Mouse (Mus musculus): ENCODE measurements around the gene Hoxd10.

Gene Hoxd10

DNA sequence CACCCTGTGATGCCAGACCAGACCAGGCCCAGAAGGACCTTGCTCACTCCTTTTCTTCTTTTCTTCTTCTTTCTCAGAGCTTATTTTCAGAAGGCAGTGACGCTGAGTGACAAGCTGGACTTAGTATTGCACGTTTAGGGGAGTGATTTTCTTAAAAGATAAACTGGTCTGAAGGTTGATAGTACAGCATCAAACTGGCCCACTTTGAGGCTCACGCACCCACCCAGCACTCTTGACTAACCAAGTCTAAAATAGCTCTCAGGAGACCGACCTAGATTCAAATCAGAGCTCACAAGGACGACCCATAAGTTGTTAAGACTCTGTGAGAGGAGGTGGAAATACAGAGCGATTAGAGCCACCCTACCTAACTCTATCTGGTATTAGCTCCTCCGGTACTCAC lies 25.3 kb upstream of the Hoxd10 start:
- no peak for DNase-seq (ENCODE audit: low spot score)

- DNase-seq (ENCODE audit: low spot score) = no peak
These were observed 24.4 kb upstream of the Hoxd10 start for GRCm38 (mm10) chr2:74667191-74667841.

DNA sequence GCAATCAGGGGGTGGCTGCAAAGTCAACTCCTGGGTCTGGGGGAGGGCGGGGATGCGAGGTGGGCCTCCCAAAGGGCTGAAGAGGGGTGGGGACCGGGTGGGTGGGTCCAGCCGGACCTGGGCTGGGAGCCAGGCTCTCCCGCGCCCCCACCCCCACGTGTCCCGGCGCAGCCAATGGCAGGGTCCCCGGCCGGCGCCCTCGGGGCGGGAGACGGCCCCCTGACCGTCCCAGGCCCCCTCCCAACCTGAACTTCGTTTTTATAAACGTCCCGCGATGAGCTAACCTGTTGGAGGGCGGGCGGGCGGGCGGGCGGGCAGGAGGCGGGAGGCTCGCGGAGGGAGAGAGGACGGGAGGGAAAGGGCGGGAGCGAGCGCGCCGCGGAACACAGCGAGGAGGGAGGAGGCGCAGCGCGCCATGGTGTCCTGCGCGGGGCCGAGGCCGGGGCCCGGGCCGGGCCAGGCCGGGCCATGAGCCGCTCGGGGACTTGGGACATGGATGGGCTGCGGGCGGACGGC lies 23.8 kb upstream of the Hoxd10 start, which contains the start of gene Hoxd13:
Hoxd13 (plus strand) TSS at position 469 of the 516 bp plus-strand sequence.
- DNase-seq (ENCODE audit: low spot score) = no peak

DNA sequence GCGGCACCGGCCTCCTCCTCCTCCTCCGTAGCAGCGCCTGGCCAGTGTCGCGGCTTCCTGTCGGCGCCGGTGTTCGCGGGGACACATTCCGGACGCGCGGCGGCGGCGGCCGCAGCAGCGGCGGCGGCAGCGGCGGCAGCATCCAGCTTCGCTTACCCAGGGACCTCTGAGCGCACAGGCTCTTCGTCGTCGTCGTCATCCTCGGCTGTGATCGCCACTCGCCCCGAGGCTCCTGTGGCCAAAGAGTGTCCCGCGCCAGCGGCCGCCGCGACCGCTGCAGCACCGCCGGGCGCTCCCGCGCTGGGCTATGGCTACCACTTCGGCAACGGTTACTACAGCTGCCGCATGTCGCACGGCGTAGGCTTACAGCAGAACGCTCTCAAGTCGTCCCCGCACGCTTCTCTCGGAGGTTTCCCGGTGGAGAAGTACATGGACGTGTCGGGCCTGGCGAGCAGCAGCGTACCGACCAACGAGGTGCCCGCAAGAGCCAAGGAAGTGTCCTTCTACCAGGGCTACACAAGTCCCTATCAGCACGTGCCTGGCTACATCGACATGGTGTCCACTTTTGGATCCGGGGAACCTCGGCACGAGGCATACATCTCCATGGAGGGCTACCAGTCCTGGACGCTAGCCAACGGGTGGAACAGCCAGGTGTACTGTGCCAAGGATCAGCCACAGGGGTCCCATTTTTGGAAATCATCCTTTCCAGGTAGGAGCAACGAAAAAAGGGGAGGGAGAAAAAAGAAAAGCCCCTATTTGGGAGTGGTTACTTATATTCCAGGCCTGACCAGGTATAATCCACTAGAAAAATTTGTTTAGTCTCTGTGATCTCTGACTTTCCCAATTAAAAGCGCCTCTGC lies 23.1 kb upstream of the Hoxd10 start:
- DNase-seq (ENCODE audit: low spot score) = no peak

GRCm38 (mm10) chr2:74669230-74669578 lies 22.5 kb upstream of the Hoxd10 start:
- no peak for DNase-seq (ENCODE audit: low spot score)

DNA sequence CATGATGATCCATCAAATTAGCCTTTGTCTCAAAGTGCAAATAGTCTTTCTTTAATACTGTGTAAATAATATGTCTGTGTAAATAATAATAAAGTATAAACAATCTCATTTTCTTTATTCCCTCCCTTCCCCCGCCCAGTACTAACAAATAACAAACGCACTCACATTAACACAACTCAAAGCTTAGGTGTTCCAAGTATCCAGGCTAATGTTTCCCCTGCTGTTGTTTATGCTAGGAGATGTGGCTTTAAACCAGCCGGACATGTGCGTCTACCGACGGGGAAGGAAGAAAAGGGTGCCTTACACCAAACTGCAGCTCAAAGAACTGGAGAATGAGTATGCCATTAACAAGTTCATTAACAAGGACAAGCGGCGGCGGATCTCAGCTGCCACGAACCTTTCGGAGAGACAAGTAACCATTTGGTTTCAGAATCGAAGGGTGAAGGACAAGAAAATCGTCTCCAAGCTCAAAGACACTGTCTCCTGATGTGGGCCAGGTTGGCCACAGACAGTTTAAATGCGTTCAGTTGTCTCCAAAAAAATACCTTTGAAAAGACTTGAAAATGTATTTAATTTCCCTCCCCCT lies 22.0 kb upstream of the Hoxd10 start:
- DNase-seq (ENCODE audit: low spot score) = no peak

- DNase-seq (ENCODE audit: low spot score) = no peak
These were observed 21.0 kb upstream of the Hoxd10 start for GRCm38 (mm10) chr2:74670632-74671188.

DNA sequence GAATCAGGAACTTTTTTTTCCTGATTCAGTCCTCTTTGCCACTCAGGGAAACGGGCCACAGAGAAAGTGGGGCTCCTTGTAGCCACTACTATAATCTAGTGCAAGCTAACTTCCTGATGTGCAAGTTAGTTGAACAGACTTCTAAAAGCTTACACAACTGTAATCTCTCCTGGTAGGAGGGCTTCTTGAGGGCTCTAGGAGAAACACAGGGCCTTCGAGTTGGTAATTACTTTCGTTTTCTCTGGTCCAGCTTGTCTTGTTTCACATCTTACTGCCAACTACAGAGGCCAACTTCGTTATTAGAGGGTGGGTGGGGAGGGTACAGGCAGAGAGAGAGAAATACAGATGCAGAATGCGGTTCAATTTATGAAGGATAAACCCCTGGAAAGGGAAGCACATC lies 19.9 kb upstream of the Hoxd10 start:
- no peak for DNase-seq (ENCODE audit: low spot score)

DNA sequence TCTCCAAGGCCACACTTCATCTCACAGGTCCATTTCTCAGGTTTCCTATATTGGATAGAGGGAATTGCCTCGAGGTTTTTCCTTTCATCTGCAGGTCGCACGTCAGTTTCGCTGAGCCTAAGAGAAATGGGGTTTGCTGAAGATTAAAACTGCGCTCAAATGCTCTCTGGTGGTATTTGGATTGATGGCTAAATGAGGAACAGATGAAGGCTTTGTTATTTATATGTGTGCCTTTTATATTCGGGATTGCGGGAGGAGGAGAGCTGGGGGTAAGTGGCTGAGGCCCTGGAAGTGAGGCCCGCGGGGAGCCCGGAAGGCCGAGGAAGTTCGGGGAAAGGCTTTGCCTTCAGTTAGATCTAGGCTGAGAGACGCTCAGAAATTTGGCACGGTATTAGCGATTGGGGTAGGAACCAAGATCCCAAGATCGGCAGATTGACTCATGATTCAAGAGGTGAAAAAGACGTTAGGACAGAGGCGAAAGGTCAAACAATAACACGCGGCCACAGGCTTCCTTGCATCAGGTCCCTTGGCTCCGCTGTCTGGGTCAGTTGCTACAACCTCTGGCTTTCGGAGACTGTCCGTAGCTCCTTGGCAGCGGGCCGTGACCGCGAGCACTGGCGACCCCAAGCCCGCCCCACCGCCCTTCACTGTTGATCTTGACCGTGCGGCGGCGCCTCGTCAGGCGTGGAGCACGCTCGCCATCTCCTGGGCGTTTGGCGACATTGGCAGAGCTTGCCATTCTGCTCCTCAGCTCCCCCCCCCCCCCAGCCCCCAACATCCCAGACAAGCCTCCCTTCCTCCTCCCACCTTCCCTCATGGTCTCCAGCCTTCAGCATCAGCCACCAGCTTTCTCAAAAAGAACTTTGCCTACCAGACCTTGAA lies 19.0 kb upstream of the Hoxd10 start:
- no peak for DNase-seq (ENCODE audit: low spot score)

- no peak for DNase-seq (ENCODE audit: low spot score)
These were observed 17.8 kb upstream of the Hoxd10 start for GRCm38 (mm10) chr2:74673835-74674425.

GRCm38 (mm10) chr2:74674881-74675665 lies 16.7 kb upstream of the Hoxd10 start, which contains the start of gene Hoxd12:
Hoxd12 (plus strand) TSS chr2:74675013.
- DNase-seq (ENCODE audit: low spot score) = no peak

DNA sequence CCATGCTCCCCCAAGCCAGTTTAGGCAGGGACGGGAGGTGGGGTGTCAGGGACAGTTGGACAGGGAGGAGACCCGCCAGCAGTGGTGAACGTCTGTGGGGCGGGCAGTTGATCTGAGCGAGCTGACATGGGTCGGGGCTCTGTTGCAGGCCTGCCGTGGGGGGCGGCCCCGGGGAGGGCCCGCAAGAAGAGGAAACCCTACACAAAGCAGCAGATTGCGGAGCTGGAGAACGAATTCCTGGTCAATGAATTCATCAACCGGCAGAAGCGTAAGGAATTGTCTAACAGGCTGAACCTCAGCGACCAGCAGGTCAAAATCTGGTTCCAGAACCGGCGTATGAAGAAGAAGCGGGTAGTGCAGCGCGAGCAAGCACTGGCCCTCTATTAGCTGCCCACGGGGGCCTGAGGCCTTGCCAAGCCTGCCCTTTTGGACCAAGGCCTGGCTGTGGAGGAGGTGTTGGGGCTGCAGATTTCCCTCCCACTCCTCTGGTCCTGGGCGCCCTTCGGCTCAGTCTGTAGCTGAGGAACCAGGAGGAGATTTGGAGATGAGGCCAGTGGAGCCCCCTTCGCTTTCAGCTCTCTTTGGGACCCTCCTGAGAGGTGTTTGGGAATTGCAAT lies 15.9 kb upstream of the Hoxd10 start:
- no peak for DNase-seq (ENCODE audit: low spot score)

- DNase-seq (ENCODE audit: low spot score) = no peak
These were observed 15.2 kb upstream of the Hoxd10 start for GRCm38 (mm10) chr2:74676376-74677052.

DNA sequence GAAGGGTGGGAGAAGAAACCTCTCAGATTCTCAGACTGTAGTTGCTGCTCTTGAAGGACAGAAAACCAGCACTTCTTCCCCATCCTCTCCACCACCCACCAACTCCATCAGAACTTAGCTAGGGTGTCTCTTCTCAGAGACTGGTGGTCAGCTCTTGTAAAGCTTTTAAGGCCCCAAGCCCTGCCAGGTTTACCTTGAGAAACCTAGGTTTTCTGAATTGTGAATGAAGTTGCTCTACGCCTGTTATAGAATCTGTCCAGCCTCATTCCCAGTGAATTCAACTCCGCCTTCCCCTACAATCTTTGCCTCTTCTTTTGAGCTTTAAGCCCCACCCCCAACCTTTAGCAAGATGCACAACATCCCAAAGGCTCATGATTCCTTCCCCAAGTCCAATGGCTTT lies 14.6 kb upstream of the Hoxd10 start:
- DNase-seq (ENCODE audit: low spot score) = no peak

DNA sequence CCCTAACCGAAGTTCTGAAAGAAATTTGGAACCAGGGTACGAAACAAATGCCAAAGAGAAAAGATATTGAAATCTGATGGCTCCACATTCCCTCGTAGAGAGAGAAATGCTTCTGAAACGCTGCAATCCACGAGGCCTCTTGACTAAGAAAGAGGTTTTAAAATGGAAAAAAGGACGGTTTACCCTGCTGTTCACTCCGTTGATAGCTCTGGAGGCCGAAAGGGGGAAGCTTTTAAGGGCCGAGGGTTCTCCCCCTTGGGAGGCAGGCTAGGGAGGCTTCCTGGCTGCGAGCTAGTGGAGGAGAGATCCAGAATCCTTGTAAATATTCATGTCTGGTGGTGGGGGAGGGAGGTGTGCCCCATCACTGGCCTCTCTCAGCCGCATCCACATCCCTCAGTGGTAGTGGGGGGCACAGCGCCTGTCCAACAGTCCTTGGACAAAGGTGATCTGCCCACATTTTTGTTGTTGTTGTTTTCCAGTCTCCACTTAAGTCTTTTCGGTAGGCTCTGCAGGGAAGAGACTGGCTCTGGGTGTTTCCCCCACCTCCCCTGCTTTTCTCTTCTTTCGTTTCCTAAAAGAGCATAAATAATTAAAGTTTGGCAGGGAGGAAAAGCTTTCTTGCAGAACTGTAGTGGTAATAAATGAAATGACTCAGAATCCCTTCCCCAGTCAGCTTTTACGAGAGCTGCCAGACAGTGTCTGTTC lies 12.7 kb upstream of the Hoxd10 start, which contains the start of gene Hoxd11:
Hoxd11 (plus strand) TSS at position 667 of the 705 bp plus-strand sequence.
- DNase-seq (ENCODE audit: low spot score) = no peak

DNA sequence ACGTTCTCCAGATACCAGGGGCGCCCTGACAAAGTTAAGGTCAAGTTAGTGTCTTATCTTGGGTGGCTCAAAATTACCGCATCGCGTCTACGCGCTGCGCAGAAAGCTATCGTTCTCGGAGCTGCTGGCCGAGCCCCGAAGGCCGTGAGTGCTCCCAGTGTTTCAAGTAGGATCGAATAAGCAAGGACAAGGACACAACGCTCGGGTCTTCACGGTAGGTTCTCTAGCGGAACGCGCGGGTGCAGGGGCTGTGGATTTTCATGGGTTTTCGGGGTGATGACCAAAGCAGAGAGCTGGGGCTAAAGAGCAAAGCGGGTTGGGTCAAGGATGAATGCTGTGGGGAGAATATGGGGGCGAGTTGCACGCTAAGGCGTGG lies 12.1 kb upstream of the Hoxd10 start:
- no peak for DNase-seq (ENCODE audit: low spot score)

- DNase-seq (ENCODE audit: low spot score) = no peak
These were observed 11.7 kb upstream of the Hoxd10 start for GRCm38 (mm10) chr2:74679980-74680379.

DNA sequence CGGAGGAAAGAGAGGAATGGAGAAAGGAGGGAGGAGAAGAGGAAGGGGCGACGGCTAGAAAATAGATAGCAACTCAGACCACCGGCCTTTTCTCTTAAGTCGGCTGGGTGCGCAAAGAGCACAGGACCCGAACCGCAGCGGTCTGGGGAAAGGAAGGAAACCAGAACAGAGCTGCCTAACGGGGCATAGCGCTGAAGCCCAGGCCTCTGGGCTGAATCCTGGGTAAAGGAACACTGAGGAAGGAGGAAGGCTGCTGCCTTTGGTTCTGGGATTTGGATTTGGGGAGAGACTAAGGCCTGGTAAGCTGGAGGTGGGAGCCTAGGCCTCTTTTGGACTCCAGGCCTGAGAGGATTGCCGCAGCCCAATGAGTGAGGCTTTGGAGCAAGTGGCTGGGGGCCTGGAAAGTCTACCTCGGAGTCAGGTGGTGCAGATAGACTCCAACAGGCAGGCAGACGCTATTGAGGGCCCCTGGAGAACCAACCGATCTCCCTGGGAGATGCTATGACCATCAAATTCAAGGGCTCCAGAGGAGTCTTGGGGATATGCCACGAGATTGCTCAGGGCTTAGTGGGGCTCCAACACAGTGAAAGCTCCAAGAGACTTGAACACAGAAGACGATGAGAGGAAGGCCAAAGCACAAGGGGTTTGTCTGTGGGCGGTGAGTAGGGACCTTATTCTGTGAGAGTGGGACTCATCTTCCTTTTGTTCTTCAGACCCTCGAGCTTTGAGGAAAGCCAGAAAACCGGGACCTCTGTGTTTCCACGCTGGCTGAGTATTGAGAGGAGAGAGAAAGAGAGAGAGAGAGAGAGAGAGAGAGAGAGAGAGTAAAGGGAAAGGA lies 10.9 kb upstream of the Hoxd10 start:
- DNase-seq (ENCODE audit: low spot score) = no peak

Measured in ovary, postnatal 10 days (tissue).